Mouse (Mus musculus): ENCODE results near the gene Gm49661.

Gm49661 gene

DNA sequence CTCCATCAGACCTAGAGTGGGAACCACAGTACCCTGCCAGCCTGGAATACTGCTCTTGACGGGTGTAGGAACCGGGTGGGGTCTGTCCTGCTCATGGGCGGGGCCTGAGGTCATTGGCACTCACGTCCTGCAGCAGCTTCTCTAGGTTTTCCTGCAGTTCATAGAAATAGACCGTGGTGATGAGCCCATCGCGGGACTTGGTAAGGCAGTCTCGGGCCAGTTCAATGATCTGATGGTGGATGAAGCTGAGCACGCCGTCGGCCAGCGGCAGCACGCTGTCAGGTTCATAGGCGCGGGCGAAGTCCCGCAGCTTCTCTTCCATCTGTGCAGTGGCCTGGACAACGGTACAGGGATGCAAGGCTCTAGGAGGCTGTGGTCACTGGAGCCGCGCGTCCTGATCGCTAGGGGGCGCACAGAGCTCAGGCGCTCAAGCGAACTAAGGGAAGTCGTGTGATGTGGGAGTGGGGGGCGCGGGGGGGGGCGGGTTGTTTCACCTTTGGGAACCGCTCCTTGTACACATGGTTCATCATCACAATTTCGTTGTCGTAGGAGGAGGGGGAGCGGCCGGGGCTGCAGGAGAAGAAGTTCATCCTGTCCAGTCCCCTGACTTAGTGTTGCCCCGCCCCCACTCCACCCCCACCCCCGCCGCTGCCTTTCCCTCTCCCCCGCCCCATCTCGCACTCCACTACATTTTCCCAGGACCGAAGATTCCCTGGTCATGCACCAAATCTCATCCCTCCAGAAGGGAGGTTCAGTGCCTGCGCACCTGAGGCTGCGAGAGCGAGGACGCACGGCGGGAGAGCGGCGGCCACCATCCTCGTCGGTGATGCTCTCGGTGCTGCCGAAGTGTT, 40.6 kb downstream of the Gm49661 start:
- peak; percentile 83 for DNase-seq

DNA sequence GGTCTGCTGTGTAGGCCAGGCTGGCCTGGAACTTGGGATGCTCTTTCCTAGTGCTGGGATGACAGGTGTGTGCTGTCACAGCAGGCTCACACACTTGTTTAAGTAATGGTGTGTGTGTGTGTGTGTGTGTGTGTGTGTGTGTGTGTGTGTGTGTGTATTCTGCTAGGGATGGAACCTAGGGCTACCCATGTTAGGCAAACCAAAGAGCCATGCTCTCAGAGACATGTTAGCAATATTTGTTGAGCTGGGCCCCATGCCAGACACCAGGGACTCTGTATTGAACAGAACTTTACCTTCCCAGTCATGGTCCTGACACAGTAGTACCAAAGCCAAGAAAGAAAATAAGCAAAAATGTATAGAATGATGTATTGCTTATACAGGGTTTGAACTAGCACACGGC, 41.7 kb downstream of the Gm49661 start:
- no peak for DNase-seq

DNA sequence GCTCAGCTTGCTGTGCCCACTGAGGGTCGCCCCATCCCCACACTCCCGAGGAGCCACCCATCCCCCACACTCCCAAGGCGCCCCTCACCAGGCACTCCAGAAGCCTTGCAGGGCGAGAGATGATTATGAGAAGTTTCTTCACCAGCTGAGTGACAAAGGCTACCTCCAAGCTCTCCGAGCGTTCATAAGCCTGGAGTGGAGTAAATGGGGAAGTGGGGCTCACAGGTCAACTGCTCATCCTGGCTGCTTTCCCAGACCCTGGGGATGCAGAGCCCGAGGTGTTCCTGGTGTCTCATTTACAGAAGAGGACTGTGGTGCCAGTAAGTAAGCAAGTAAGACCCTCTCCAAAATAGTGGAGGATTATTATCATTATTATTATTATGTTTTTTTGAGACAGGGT, 43.7 kb downstream of the Gm49661 start:
- no peak for DNase-seq

DNA sequence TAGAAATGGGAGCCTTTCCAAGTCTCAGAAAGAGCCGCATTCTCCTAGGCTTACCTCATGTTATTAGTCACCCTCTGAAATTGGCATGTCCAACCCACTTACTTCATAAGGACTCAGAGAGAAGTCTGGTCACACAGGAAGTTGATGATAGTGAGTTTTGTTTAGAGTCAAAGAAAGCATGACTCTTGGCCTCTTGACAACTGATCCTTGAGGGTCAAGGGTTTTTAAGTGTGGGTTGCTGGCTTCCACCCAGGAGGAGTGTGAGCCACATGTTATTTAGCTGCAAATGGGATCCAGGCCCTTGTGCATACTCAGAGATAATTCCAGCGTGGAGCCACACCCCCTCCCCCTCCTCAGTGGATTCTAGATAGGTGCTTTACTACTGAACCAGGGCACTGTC, 47.6 kb downstream of the Gm49661 start:
- DNase-seq: no peak

DNA sequence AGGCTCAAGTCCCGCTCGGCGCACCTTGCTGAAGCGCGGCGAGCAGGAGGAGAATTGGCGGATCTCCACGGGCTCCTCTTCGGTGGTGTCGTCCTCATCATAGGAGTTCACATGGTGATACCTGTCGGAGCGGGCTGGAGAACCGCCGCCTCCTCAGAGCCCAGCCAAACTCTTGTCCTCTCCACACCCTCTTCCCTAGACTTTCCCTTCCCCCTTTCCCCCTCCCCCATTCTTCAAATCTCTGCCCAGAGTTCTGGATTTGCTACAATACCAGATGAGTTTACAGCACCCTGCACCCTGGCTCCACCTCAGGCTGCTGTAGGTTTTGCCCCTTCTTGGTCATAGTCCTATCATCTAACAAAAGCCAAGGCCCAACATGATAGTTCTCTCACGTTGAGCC, 50.6 kb downstream of the Gm49661 start:
- DNase-seq: no peak

DNA sequence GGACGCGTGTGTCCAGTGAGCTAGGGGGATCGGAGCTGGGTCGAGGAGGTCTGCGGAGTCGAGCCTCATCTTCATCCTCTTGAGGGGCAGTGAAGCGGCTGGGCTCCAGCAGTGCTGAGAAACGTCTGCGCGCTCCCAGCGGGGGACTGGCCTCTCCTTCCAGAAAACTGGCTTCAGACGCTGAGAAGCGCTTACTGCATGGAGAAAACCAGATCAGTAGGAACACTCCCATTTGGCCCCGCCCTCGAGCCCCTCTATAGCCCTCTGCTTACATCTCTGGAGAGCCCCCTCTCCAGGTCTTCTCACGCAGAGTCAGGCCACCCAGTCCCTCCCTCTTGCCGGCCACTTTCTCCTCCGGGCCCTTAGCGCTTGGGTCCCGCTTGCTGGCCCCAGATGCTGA, 51.5 kb downstream of the Gm49661 start:
- no peak for DNase-seq
